Mouse (Mus musculus) yolk sac, embryonic 10.5 days (tissue): ENCODE measurements around the gene Rbm47.

ENCODE experiments used
- DNase-seq: peaks from one replicate; pipeline ENCODE4 v3.0.0-alpha.2; 2017; ENCODE audit warnings: low spot score

The Rbm47 gene

GRCm38 (mm10) chr5:66062930-66063220 is 110.0 kb downstream of the Rbm47 start:
- DNase-seq: no peak

- DNase-seq: no peak
Observed at GRCm38 (mm10) chr5:66062046-66062929, 110.6 kb downstream of the Rbm47 start.

DNA sequence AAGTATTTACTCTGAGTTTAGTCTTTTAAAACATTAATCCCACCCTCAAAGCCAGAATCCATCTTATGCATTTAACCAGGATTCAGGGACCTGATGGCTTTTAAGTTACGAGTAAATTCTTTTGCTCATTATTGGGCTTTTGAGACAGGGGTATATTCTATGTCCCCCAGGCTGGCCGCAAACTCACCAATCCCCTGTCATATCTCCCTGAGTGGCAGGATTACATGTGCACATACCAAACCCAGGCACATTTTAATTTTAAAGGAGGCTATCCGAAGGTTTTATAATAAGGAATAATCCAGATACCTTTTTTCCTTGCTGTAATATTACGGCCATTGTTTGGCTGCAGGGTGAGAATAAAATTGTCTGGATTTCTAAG is 111.3 kb downstream of the Rbm47 start:
- no peak for DNase-seq

DNA sequence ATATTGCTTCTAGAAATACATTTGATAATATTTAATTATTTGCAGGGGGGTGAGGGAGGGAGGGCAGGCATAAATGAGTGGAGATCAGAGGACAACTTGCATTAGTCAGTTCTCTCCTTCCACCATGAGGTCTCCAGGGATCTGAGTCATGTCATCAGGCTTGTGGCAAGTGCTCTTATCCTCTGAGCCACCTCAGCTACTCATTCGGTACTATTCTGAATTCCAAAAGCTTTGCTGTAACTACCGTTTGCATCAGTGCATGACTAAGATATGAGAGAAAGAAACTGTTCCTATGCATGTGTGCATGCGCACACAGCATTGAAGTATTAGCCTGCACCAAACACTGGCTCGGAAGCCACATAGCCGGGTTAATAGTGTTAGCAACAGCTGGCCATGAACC is 114.1 kb downstream of the Rbm47 start:
- no peak for DNase-seq

GRCm38 (mm10) chr5:66056680-66057079 is 116.2 kb downstream of the Rbm47 start:
- no peak for DNase-seq

DNA sequence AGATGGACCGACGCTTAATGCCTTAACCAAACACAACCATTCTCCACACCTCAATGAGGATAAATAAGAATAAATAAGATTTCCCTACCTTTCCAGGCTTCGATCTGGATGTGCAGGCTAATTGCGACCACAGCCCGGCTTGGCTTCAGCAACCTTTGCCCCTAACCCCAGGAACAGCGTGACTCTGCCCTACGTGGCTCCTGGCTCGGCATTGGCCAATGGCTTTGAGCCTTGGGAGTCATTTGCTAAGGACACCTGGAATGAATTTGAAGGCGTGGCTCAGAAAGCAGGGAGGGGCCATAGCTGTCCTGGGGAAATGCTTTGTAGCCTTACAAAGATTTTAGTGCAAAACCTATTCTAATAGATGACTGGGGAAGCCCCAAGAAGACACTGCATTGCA is 118.5 kb downstream of the Rbm47 start:
- peak; percentile 84 for DNase-seq

GRCm38 (mm10) chr5:66052777-66053548 is 120.0 kb downstream of the Rbm47 start:
- peak; percentile 88 for DNase-seq

DNA sequence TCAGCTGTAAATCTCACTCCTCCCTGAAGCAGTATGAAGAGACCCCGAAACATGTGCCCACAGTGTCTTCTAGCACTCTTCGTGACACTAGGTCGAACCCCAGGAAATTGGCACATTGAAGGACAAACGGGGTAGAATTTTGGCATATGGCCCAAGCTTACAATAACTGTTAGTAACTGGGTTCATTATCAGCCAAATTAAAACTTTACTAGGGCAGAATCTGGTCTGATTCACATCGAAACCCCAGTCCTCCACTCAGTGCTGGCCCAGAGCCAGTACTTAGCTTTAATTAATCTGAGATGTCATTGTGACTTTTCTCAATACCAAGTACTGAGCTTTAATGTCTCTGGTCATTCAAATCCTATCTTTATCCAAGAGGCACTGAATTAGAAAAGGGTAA is 122.1 kb downstream of the Rbm47 start:
- DNase-seq: no peak

DNA sequence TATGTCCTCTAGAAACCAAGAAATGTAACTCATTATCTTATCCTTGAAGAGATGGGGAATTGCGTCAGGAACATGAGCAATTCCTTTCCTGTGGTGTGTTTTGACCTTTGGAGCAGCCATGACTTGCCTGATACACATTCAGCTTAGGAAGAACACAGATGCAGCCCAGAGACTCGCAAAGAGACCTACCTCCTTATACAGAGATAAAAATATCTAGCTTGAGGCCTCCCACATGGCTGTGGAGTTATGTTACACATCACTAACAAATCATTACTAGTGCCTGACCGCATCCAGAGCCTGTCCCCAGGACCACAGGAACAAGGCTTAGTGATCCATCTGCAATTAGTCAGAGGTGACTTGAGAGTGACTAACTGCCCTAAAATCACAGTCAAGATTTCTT is 126.6 kb downstream of the Rbm47 start:
- DNase-seq: peak; percentile 36

DNA sequence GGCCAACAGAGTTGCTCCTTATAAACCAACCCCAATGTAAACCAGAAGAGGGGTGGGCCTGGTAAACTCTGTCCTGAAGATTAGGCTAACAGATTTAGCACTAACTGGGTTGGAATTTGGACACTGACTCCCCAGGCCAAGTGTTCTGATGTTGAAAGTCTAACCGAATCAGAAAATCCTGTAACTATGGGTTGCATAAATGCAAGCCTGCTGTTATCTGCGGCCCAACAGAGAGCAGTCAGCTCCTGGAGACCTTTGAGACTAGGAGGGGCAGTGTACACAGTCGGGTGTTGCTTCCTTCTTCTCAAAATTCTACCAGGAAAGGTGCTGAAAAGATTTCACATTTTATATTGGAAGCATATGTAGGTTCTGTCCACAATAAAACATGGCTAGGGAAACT is 129.0 kb downstream of the Rbm47 start:
- DNase-seq: peak; percentile 74

DNA sequence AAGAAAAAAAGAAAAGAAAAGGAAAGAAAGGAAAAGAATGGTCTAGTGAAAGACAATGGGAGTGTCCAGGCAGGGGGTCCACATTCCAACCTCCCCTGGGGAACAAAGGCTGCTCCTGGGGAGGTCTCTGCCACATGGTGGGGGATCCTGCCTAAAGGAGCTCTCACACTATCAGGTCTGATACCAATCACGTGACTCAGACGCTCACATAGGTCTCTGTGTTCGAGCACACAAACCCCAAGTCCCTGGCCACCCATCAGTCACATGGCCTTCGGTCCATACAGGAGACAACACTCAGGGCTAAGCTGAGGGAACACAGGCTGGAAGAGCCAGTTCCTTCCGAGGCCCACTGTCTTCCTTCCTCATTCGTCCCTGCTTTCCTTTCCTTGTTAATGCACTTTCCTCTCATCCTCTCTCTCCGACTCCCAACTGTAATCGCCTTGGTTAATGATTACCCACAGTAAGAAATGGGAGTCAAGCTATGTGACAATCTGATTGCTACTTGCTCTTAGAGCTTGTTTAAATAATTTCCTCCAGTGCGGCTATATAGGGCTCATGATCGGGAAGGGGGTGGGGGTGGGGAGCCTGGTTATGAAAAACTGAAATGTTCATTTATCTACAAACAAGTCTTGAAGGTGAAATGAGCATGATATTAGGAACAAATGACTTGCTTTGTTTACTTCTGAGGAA is 130.1 kb downstream of the Rbm47 start:
- peak; percentile 68 for DNase-seq

DNA sequence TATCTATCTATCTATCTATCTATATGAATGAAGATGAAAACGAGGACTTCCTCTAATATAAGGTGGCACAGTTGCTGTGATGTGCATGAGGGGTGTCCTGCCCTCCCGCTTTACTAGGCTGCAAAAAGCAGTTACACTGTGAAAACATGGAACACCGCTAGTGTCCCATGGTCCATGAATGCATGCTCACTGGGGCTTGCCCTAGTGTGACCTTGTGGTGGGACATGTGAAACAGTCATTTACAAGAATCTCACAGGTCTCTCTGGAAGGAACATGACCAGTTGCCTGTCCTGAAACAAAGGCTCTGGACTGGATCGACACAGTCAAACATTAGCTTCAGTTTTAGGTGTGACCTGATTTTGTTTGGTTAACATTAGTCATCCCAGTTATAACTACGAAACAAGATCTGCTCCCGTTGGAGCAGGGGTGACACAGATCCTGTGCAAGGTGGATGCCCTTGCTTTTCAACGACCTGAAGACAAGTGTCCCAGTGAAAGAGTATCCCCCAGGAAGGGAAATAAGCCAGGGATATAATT is 132.1 kb downstream of the Rbm47 start:
- no peak for DNase-seq

- no peak for DNase-seq
Observed at GRCm38 (mm10) chr5:66039813-66040212, 133.1 kb downstream of the Rbm47 start.

GRCm38 (mm10) chr5:66037066-66037465 is 135.9 kb downstream of the Rbm47 start:
- no peak for DNase-seq

- DNase-seq: no peak
Observed at GRCm38 (mm10) chr5:66036440-66037054, 136.4 kb downstream of the Rbm47 start.

DNA sequence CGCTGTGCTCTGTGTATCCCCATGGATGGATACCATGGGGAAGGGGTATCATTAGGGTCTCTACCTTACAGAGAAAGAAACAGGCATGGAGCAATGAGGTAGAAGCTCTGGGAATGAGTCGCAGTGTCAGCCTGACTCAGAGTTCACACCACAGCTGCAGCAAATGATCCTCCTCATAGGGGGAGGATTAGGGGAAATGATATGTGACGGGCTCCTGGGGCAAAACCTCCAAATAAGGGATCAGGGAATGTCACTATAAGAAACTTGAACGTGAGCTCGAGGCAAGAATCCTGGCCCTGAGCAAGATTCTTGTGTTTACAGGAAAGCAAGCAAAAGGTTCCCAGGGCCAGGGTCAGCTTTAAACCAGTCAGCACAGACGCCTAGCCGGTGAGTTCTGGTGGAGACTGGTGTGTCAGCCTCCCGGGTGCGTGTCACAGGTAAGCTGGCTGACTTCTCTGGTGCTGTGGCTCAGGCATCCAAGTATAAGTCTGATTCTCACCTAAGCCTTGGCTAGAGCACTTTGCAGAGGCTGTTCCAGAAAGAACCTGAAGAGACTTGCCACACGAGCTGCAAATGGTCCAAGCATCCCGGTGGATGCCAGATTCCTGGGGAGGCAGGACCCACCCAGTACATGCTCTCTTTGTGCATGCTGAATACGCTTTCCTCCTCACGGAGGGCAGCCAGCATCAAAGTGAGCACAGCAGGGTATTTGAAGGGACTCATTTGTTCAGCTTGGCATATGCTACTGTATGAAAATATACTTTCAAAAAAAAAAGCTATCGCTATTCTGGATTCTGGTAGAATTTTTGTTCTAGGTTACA is 138.3 kb downstream of the Rbm47 start:
- no peak for DNase-seq

GRCm38 (mm10) chr5:66032826-66033225 is 140.1 kb downstream of the Rbm47 start:
- no peak for DNase-seq

DNA sequence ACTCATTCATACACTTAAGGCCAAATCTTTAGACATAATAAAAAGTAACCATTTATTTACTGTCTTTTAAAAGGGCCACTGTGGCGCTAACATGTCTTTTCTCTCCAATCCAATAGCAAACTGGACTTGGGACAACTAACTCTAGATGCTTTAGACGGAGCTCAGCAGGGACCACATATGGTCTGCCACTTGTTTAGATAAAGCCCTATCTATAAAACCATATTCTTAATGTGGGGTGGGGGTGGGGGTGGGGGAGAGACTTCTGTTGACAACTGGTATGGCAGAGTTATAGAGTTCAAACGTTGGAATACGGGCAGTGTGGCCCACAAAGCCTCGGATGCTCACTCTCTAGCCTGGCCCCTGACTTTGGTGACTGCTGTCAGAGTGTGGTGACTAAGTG is 141.2 kb downstream of the Rbm47 start:
- no peak for DNase-seq

GRCm38 (mm10) chr5:66028232-66028631 is 144.7 kb downstream of the Rbm47 start:
- DNase-seq: no peak

GRCm38 (mm10) chr5:66027206-66027605 is 145.7 kb downstream of the Rbm47 start:
- DNase-seq: no peak

DNA sequence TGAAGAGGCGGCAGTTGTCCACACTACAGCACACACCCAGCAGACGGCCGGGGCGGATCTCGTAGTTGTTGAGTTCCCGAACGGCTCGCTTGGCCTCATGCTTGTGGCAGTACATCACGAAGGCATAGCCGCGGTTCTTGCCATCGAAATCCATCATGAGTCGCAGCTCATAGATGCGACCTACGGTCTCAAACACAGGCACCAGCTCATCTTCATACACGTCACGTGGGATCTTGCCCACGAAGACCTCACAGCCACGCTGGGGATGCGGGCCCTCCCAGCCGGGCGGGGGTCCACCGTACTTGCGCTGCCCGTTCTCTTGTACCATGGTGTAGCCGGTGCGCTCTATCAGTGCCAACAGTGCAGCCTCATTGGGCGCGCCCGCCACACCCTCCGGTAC is 146.1 kb downstream of the Rbm47 start:
- DNase-seq: no peak
